Mouse (Mus musculus) CH12.LX (cell line): Measurements from ENCODE around the gene Foxp1. TPM values are rescaled to one million over a fixed set of nuclear protein-coding genes. Genes with fewer than 3 reads are reported as not detected.

Experiments used
- DNase-seq: peaks from one replicate; pipeline ENCODE4 v3.0.0-alpha.2; 2013; ENCODE audit errors: extremely low read depth
- H3K27ac ChIP-seq: 2 replicates; pipeline ENCODE4 v1.5.1; 2012; ENCODE audit warnings: low read depth, mild to moderate bottlenecking, control low read depth, moderate library complexity; ENCODE audit not compliant: insufficient read depth
- H3K27me3 ChIP-seq: replicated peaks from 2 replicates; pipeline ENCODE3; 2012; ENCODE audit warnings: inconsistent platforms
- H3K36me3 ChIP-seq, 2 experiments: replicated peaks in 1 of 2; 2 replicates each; pipeline versions ENCODE3 to v1.6.1; 2012; ENCODE audit warnings: inconsistent platforms in 1 of 2, low read length in 1 of 2, mild to moderate bottlenecking in 1 of 2, mixed read lengths in 1 of 2, moderate library complexity in 1 of 2; ENCODE audit not compliant: control insufficient read depth in 1 of 2, insufficient read depth in 1 of 2
- H3K4me1 ChIP-seq, 2 experiments: 2 replicates each; pipeline ENCODE4 v1.6.1; 2012; ENCODE audit warnings: inconsistent platforms in 1 of 2, moderate library complexity in 1 of 2; ENCODE audit not compliant: insufficient read depth in 2 of 2, control insufficient read depth in 1 of 2
- H3K4me2 ChIP-seq: 2 replicates; pipeline ENCODE4 v1.6.1; 2012; ENCODE audit warnings: low read depth, mild to moderate bottlenecking, control low read depth; ENCODE audit not compliant: poor library complexity, insufficient read depth, severe bottlenecking
- H3K4me3 ChIP-seq, 3 experiments: fragments of 150-350 bp in 1 of 3; sonication (generic) in 1 of 3; replicated peaks in 1 of 3; 2 replicates each; pipeline versions ENCODE3 to v1.5.1; 2011 to 2012; ENCODE audit warnings: low read depth in 2 of 3, low read length in 2 of 3, mild to moderate bottlenecking in 2 of 3, moderate library complexity in 2 of 3, control low read depth in 1 of 3, improper control_type of control experiment in 1 of 3, inconsistent platforms in 1 of 3, mixed read lengths in 1 of 3; ENCODE audit not compliant: poor library complexity in 1 of 3
- H3K79me2 ChIP-seq: replicated peaks from 2 replicates; pipeline ENCODE4 v1.6.1; 2012; ENCODE audit warnings: mild to moderate bottlenecking, moderate library complexity; ENCODE audit not compliant: control insufficient read depth, poor library complexity, insufficient read depth, severe bottlenecking; ENCODE audit errors: extremely low read depth
- H3K9ac ChIP-seq: 2 replicates; pipeline ENCODE4 v1.6.1; 2012; ENCODE audit warnings: low read depth, mild to moderate bottlenecking, control low read depth, moderate library complexity; ENCODE audit not compliant: insufficient read depth
- H3K9me3 ChIP-seq: replicated peaks from 2 replicates; pipeline ENCODE3; 2012; ENCODE audit warnings: low read length, inconsistent platforms, mixed read lengths
- CHD1 ChIP-seq: IDR thresholded peaks from 2 replicates; pipeline ENCODE4 v1.6.1; 2012; ENCODE audit warnings: low read depth, low read length, improper control_type of control experiment, inconsistent platforms
- CHD2 ChIP-seq: IDR thresholded peaks from 2 replicates; pipeline ENCODE4 v1.6.1; 2011; ENCODE audit warnings: low read length, improper control_type of control experiment
- ELF1 ChIP-seq: IDR thresholded peaks from 2 replicates; pipeline ENCODE4 v1.6.1; 2014; ENCODE audit warnings: low read depth, mild to moderate bottlenecking, inconsistent platforms, low read length, improper control_type of control experiment
- EP300 ChIP-seq: IDR thresholded peaks from 2 replicates; pipeline ENCODE4 v1.6.1; 2011; ENCODE audit warnings: low read length, improper control_type of control experiment
- IRF4 ChIP-seq: IDR thresholded peaks from 2 replicates; pipeline ENCODE4 v1.6.1; 2014; ENCODE audit warnings: low read depth, mild to moderate bottlenecking, inconsistent platforms, low read length, improper control_type of control experiment
- JUND ChIP-seq: conservative IDR thresholded peaks from 2 replicates; pipeline ENCODE4 v1.6.1; 2011; ENCODE audit warnings: low read depth, low read length, improper control_type of control experiment
- KAT2A ChIP-seq: IDR thresholded peaks from 2 replicates; pipeline ENCODE4 v1.6.1; 2012; ENCODE audit warnings: low read length, improper control_type of control experiment, inconsistent platforms; ENCODE audit not compliant: insufficient replicate concordance
- MAFK ChIP-seq: IDR thresholded peaks from 2 replicates; pipeline ENCODE4 v1.6.1; 2011; ENCODE audit warnings: low read length, improper control_type of control experiment; ENCODE audit not compliant: insufficient replicate concordance
- MAX ChIP-seq: IDR thresholded peaks from 2 replicates; pipeline ENCODE4 v1.6.1; 2011; ENCODE audit warnings: low read length, improper control_type of control experiment
- MXI1 ChIP-seq: IDR thresholded peaks from 2 replicates; pipeline ENCODE4 v1.6.1; 2011; ENCODE audit warnings: mild to moderate bottlenecking, low read depth, low read length, improper control_type of control experiment
- NELFE ChIP-seq: IDR thresholded peaks from 2 replicates; pipeline ENCODE4 v1.6.1; 2011; ENCODE audit warnings: low read depth, low read length, improper control_type of control experiment
- NRF1 ChIP-seq: IDR thresholded peaks from 2 replicates; pipeline ENCODE4 v1.6.1; 2014; ENCODE audit warnings: low read depth, mild to moderate bottlenecking, inconsistent platforms, low read length, improper control_type of control experiment, moderate library complexity
- PAX5 ChIP-seq: IDR thresholded peaks from 2 replicates; pipeline ENCODE4 v1.6.1; 2012; ENCODE audit warnings: low read length, inconsistent platforms, mixed read lengths
- RCOR1 ChIP-seq: conservative IDR thresholded peaks from 2 replicates; pipeline ENCODE4 v1.6.1; 2012; ENCODE audit warnings: low read depth, mild to moderate bottlenecking, inconsistent platforms, low read length, improper control_type of control experiment
- SMC3 ChIP-seq: IDR thresholded peaks from 2 replicates; pipeline ENCODE4 v1.6.1; 2011; ENCODE audit warnings: low read depth, low read length, improper control_type of control experiment
- UBTF ChIP-seq: IDR thresholded peaks from 2 replicates; pipeline ENCODE4 v1.6.1; 2012; ENCODE audit warnings: low read depth, mild to moderate bottlenecking, inconsistent platforms, low read length, improper control_type of control experiment, moderate library complexity
- USF2 ChIP-seq: conservative IDR thresholded peaks from 2 replicates; pipeline ENCODE4 v1.6.1; 2011; ENCODE audit warnings: low read depth, low read length, improper control_type of control experiment
- ZMIZ1 ChIP-seq: IDR thresholded peaks from 2 replicates; pipeline ENCODE4 v1.6.1; 2012; ENCODE audit warnings: low read depth, mild to moderate bottlenecking, inconsistent platforms, low read length, improper control_type of control experiment
- ZNF384 ChIP-seq: IDR thresholded peaks from 2 replicates; pipeline ENCODE4 v1.6.1; 2012; ENCODE audit warnings: low read depth, low read length, improper control_type of control experiment, inconsistent platforms
- dilution Hi-C: fragments of 300-500 bp; cut with MboI; formaldehyde crosslinking; loops from 2 replicates; pipeline ENCODE4 v1.14.3; 2020; ENCODE audit warnings: low sequenced_read_pairs; ENCODE audit not compliant: extremely low pct_unique_long_range_greater_than_20kb, extremely low pct_ligation_motif_present
- in situ Hi-C: fragments of 300-500 bp; cut with MboI; formaldehyde crosslinking; loops from 3 replicates; pipeline ENCODE4 v1.14.3; 2019; ENCODE audit warnings: low sequenced_read_pairs, low pct_ligation_motif_present, low pct_unique_long_range_greater_than_20kb, mixed read lengths
- polyA plus RNA-seq: library from polyadenylated mRNA; unstranded; fragments of >175 nt; gene quantifications from 2 replicates; pipeline ENCODE4 v1.2.1, GENCODE M21; 2012; ENCODE audit warnings: low read depth; ENCODE audit not compliant: insufficient read length
- total RNA-seq, 2 experiments: library from RNA; depleted of rRNA; stranded (reverse); fragments of 300-350 nt in 1 of 2; fragments of >200 nt in 1 of 2; gene quantifications; 2 replicates each; pipeline ENCODE4 v1.2.3; 2012 to 2014

Gene Foxp1
- total and polyA plus RNA-seq, 3 experiments: 66.5 to 105 (median 87.4) TPM

DNA sequence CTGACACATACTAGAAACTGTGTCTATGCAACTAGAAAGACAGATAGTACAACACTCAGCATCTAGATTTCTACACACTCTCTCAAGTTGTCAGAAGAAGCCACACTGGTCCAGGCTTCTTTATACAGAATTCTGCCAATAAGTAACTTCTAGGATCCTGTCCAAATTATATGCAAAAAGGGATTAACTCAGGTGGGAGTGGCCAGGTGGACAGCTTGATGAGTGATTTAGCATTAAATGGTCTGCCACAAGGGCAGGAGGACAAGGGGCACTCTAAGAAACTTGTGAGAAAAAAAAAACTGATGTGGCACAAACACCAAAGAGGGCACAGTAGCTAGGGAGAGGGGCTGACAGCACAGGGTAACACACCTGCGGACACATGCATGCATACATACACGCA is 196.6 kb downstream of the Foxp1 start:
- in situ Hi-C loops: no loop called here
- dilution Hi-C loops: no loop called here
- no peak overlapping the region for H3K4me2 ChIP-seq
- H3K9ac ChIP-seq: no peak overlapping the region
- H3K36me3 ChIP-seq: peaks cover 2% of the 10 kb centered on the region in 2 experiments
- H3K27ac ChIP-seq: no peak overlapping the region
- TF ChIP-seq ZNF384 (no peak), MXI1 (no peak), CHD1 (no peak), KAT2A (no peak), JUND (no peak), MAFK (no peak), IRF4 (no peak), ZMIZ1 (no peak), USF2 (no peak), NRF1 (no peak), CHD2 (no peak)
- peaks cover 9% of the 10 kb centered on the region for H3K79me2 ChIP-seq
- DNase-seq: no peak
- no peaks in the 10 kb centered on the region for H3K27me3 ChIP-seq
- H3K4me3 ChIP-seq: no peak overlapping the region
- H3K4me1 ChIP-seq: peaks cover 16 to 30% of the 10 kb centered on the region in 2 experiments
- H3K9me3 ChIP-seq: no peaks in the 10 kb centered on the region

- Histone ChIP-seq H3K4me3 (no peak overlapping the region), H3K27ac (no peak overlapping the region), H3K79me2 (peaks cover 9% of the 10 kb centered on the region), H3K36me3 (peaks cover under 1% of the 10 kb centered on the region in 2 experiments), H3K27me3 (no peaks in the 10 kb centered on the region), H3K9me3 (no peaks in the 10 kb centered on the region), H3K4me1 (peaks cover 14 to 30% of the 10 kb centered on the region in 2 experiments), H3K4me2 (no peak overlapping the region), H3K9ac (no peak overlapping the region)
- dilution Hi-C loops (no loop called here), in situ Hi-C loops (no loop called here)
- no peak for DNase-seq
- no peak for TF ChIP-seq ELF1
- no peak for TF ChIP-seq UBTF
- TF ChIP-seq NELFE: no peak
- TF ChIP-seq SMC3: no peak
- TF ChIP-seq RCOR1: no peak
- no peak for TF ChIP-seq EP300
- no peak for TF ChIP-seq PAX5
- no peak for TF ChIP-seq MAX
These were observed 197.1 kb downstream of the Foxp1 start for GRCm38 (mm10) chr6:99325461-99325860.
